Mouse (Mus musculus) G1E (cell line): ENCODE results near the gene Itga1.

Experiments used
- CTCF ChIP-seq: IDR thresholded peaks from 2 replicates; pipeline ENCODE4 v1.5.1; 2012; ENCODE audit warnings: low read depth, low read length, inconsistent platforms, mixed read lengths
- GATA1 ChIP-seq: IDR thresholded peaks from 2 replicates; pipeline ENCODE4 v1.6.1; 2012; ENCODE audit warnings: borderline replicate concordance, low read length, inconsistent platforms, mixed read lengths
- GATA2 ChIP-seq: IDR thresholded peaks from 2 replicates; pipeline ENCODE4 v1.6.1; 2012; ENCODE audit warnings: low read depth, low read length, inconsistent platforms, borderline replicate concordance
- POLR2AphosphoS5 ChIP-seq: IDR thresholded peaks from 2 replicates; pipeline ENCODE4 v1.6.1; 2012; ENCODE audit warnings: low read depth, low read length, inconsistent platforms; ENCODE audit not compliant: insufficient replicate concordance
- TAL1 ChIP-seq: conservative IDR thresholded peaks from 2 replicates; pipeline ENCODE4 v1.6.1; 2012; ENCODE audit warnings: low read depth, low read length, inconsistent platforms, mixed read lengths

- TF ChIP-seq CTCF (no peak), GATA1 (no peak), TAL1 (no peak), POLR2AphosphoS5 (no peak), GATA2 (no peak)
Observed at GRCm38 (mm10) chr13:115125130-115125529, 23.4 kb upstream of the Itga1 start.
